Mouse (Mus musculus) kidney, embryonic 16.5 days (tissue): ENCODE results near the gene U2af1l4. TPM values are rescaled to one million over a fixed set of nuclear protein-coding genes. Genes with fewer than 3 reads are reported as not detected.

Experiments used
- ATAC-seq: fragments of 200-750 bp; cut with Nextera tagmentation; 2 replicates; pipeline ENCODE4 v1.8.0; 2017; ENCODE audit warnings: moderate TSS enrichment; ENCODE audit not compliant: low FRiP score, low TSS enrichment
- H3K27ac ChIP-seq: fragments of 300-500 bp; sonication (generic); 2 replicates; pipeline ENCODE4 v1.5.1; 2014; ENCODE audit warnings: low read length
- H3K27me3 ChIP-seq: fragments of 300-500 bp; sonication (generic); 2 replicates; pipeline ENCODE4 v1.6.1; 2014; ENCODE audit warnings: low read length, control low read depth, mixed read lengths; ENCODE audit not compliant: insufficient read depth
- H3K36me3 ChIP-seq: fragments of 300-500 bp; sonication (generic); 2 replicates; pipeline ENCODE4 v1.6.1; 2014; ENCODE audit warnings: low read length, control low read depth, mixed read lengths; ENCODE audit not compliant: insufficient read depth
- H3K4me1 ChIP-seq: fragments of 300-500 bp; sonication (generic); 2 replicates; pipeline ENCODE4 v1.6.1; 2014; ENCODE audit warnings: low read length, control low read depth, mixed read lengths; ENCODE audit not compliant: insufficient read depth
- H3K4me2 ChIP-seq: fragments of 300-500 bp; sonication (generic); replicated peaks from 2 replicates; pipeline ENCODE4 v1.6.1; 2014; ENCODE audit warnings: low read depth, low read length
- H3K4me3 ChIP-seq: fragments of 300-500 bp; sonication (generic); 2 replicates; pipeline ENCODE4 v1.5.1; 2014; ENCODE audit warnings: mild to moderate bottlenecking, low read length
- H3K9ac ChIP-seq: fragments of 300-500 bp; sonication (generic); replicated peaks from 2 replicates; pipeline ENCODE4 v1.6.1; 2014; ENCODE audit warnings: low read length
- H3K9me3 ChIP-seq: fragments of 300-500 bp; sonication (generic); 2 replicates; pipeline ENCODE4 v1.6.1; 2016; ENCODE audit warnings: low read length, control low read depth
- WGBS: fragments of 180-500 bp; shearing (Covaris S2); extraction: QIAGEN DNeasy Blood & Tissue Kit; methylation state at CpG from one replicate; pipeline ENCODE4 v1.1.7; 2014; 5-methylcytosine and 5-hydroxymethylcytosine counted together
- polyA plus RNA-seq: library from polyadenylated mRNA; unstranded; fragments of >200 nt; fragmentation: Nextera tagmentation; extraction: Ambion mirVana; gene quantifications from 2 replicates; pipeline ENCODE4 v1.2.1, GENCODE M21; 2015

Gene U2af1l4
- polyA plus RNA-seq, 1 experiment from 2014 or later = 91.6 TPM

DNA sequence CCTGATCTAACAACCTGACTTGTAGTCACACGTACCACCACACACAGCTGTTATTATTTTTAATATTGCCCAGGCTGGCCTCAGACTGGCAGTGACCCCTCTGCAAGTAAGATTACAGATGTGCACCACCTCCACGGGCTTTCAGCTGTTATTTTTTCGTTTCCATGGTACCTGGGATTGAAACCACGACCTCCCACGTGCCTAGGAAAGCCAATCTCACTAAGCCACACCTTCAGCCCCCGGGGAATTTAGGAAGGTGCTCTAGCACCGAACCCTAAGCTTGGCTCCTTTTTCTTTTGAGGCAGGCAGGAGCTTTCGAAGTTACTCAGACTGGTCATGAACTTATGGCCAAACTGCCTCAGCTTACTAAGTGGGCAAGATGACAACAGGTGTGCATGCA lies 41.3 kb downstream of the U2af1l4 start:
- no peak for ATAC-seq
- Histone ChIP-seq H3K9ac (peak overlapping the region; percentile 25; the same call in 1 of the 2 replicates), H3K4me3 (no peak overlapping the region), H3K4me2 (no peak overlapping the region), H3K27me3 (no peaks in the 10 kb centered on the region), H3K36me3 (no peaks in the 10 kb centered on the region), H3K9me3 (no peaks in the 10 kb centered on the region), H3K27ac (no peak overlapping the region), H3K4me1 (peaks cover 23% of the 10 kb centered on the region)
- WGBS = 38% methylated on average over 8 of the region's 8 CpGs

DNA sequence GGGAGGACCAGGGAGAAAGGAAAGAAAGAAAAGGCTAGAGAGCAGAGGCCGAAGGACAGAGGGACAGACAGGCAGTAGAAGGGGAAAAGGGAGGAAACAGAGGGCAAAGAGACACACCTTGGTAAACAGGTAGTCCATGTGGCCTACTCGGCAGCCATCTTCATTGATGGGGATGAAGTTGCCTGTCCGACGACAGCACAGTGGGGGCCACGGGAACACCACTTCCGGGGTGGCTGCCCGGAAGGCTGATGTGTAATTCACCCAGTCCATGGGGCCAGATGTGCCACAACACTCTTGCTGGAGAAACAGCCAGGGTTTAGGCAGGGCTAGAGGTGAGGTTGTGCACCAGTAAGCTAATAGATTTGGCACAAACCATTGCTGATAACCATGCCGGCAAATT lies 41.8 kb downstream of the U2af1l4 start:
- Histone ChIP-seq H3K9ac (peak overlapping the region; percentile 25; the same call in 1 of the 2 replicates), H3K27me3 (no peaks in the 10 kb centered on the region), H3K4me3 (no peak overlapping the region), H3K27ac (no peak overlapping the region), H3K36me3 (no peaks in the 10 kb centered on the region), H3K4me2 (no peak overlapping the region), H3K4me1 (peaks cover 23% of the 10 kb centered on the region), H3K9me3 (no peaks in the 10 kb centered on the region)
- no peak for ATAC-seq
- 83% methylated on average over 8 of the region's 8 CpGs for WGBS

GRCm38 (mm10) chr7:30607706-30608309 lies 44.7 kb downstream of the U2af1l4 start:
- Histone ChIP-seq H3K27ac (no peak overlapping the region), H3K36me3 (no peaks in the 10 kb centered on the region), H3K4me3 (no peak overlapping the region), H3K27me3 (no peaks in the 10 kb centered on the region), H3K9me3 (no peaks in the 10 kb centered on the region), H3K4me1 (peaks cover 18% of the 10 kb centered on the region), H3K9ac (0 out of 2 replicates have a peak overlapping the region, but pooled peaks have one; percentile 19), H3K4me2 (no peak overlapping the region; the same call in 1 of the 2 replicates)
- no peak for ATAC-seq
- WGBS = 25% methylated on average over 8 of the region's 8 CpGs

- Histone ChIP-seq H3K9me3 (no peaks in the 10 kb centered on the region), H3K27ac (no peak overlapping the region), H3K27me3 (no peaks in the 10 kb centered on the region), H3K4me2 (no peak overlapping the region), H3K9ac (peak overlapping the region; percentile 19; the same call in 1 of the 2 replicates), H3K4me3 (no peak overlapping the region), H3K36me3 (no peaks in the 10 kb centered on the region), H3K4me1 (peaks cover 19% of the 10 kb centered on the region)
- ATAC-seq = no peak
- 45% methylated on average over 16 of the region's 16 CpGs for WGBS
Measured at GRCm38 (mm10) chr7:30608476-30608875, 45.4 kb downstream of the U2af1l4 start.

DNA sequence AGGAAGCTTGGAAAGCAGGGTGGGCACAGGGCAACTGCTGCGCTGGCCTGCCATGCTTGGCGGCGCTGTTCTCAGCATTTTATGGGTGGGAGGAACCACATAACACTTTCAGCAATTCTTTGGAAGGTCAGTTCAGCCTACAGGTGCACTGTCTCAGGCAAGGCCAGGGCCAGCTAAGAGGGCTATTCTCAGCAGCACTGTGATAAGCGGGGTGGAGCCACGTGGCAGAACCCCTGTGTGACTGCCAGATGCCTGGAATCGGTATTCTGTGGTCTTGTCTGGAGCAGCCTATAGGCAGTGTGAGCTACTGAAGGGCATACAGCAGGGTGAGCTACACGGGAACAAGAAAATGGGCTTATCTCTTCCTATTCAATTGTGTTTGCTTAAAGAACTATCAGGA lies 46.9 kb downstream of the U2af1l4 start:
- no peaks in the 10 kb centered on the region for H3K27me3 ChIP-seq
- WGBS = 60% methylated on average over 7 of the region's 7 CpGs
- no peak overlapping the region for H3K4me2 ChIP-seq
- H3K9ac ChIP-seq = no peak overlapping the region
- H3K4me1 ChIP-seq = peaks cover 12% of the 10 kb centered on the region
- no peaks in the 10 kb centered on the region for H3K36me3 ChIP-seq
- no peak overlapping the region for H3K4me3 ChIP-seq
- no peak for ATAC-seq
- no peak overlapping the region for H3K27ac ChIP-seq
- H3K9me3 ChIP-seq = no peaks in the 10 kb centered on the region

DNA sequence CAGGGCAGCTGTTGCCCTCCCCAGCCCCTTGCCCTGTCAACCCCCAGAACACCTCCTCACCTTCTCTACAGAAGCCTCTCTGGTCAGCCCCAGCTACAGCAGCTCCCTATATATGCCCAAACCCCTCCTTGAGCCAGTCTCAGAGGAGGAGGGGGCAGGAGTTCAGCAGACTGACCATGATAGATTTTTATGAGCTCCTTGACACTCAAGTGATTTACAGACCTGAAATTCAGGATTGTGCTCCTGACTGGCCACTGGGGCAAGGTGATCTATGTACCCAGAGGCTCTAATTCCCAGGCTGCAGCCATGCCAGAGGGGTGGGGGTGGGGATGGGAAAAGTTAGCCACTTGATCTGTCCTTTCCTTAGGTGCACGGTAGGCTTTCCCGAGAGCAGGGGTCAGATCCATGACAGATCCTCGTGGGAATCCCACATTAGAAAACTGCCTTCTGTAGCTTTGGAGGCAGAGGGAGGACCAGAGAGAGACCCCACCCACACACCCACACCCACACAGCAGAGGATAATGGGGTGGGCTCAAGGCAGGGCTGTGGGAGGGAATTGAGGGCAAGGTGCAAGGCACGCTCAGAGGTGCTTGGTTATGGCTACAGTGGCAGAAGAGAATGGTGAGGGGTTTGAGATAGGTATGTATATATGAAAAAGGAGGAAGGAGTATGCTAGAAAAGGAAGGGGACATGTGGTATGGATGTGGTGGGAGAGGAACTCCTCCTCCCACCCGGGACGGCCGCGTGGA lies 49.7 kb downstream of the U2af1l4 start, which contains the start of gene Upk1a:
Gene Upk1a, minus strand, starts transcription at position 194 of the 749 bp plus-strand sequence.
- H3K4me1 ChIP-seq = peaks cover 12% of the 10 kb centered on the region
- 28% methylated on average over 8 of the region's 8 CpGs for WGBS
- H3K36me3 ChIP-seq = peaks cover 25% of the 10 kb centered on the region
- H3K9ac ChIP-seq = no peak within 1 kb of the TSS; the same call in 1 of the 2 replicates
- H3K27me3 ChIP-seq = no peaks in the 10 kb centered on the region
- H3K4me3 ChIP-seq = no peak within 1 kb of the TSS
- peak within 1 kb of the TSS; percentile 50; the same call in 1 of the 2 replicates for H3K27ac ChIP-seq
- ATAC-seq = peak; percentile 57
- H3K4me2 ChIP-seq = 0 out of 2 replicates have a peak within 1 kb of the TSS, but pooled peaks have one; percentile 12
- H3K9me3 ChIP-seq = no peaks in the 10 kb centered on the region

- Histone ChIP-seq H3K9me3 (no peaks in the 10 kb centered on the region), H3K9ac (no peak overlapping the region), H3K4me2 (0 out of 2 replicates have a peak overlapping the region, but pooled peaks have one; percentile 12), H3K27ac (no peak overlapping the region; the same call in 1 of the 2 replicates), H3K4me3 (no peak overlapping the region), H3K4me1 (peaks cover 12% of the 10 kb centered on the region), H3K36me3 (peaks cover 33% of the 10 kb centered on the region), H3K27me3 (no peaks in the 10 kb centered on the region)
- ATAC-seq = peak; percentile 55; the same call in 1 of the 2 replicates
- WGBS = 23% methylated on average over 14 of the region's 14 CpGs
Measured at GRCm38 (mm10) chr7:30613529-30614112, 50.5 kb downstream of the U2af1l4 start.

- WGBS = 73% methylated on average over 2 of the region's 2 CpGs
- no peak overlapping the region for H3K27ac ChIP-seq
- no peak overlapping the region for H3K9ac ChIP-seq
- H3K9me3 ChIP-seq = no peaks in the 10 kb centered on the region
- H3K36me3 ChIP-seq = peaks cover 41% of the 10 kb centered on the region
- H3K4me1 ChIP-seq = peaks cover 12% of the 10 kb centered on the region
- H3K4me3 ChIP-seq = no peak overlapping the region
- no peak for ATAC-seq
- no peaks in the 10 kb centered on the region for H3K27me3 ChIP-seq
- no peak overlapping the region for H3K4me2 ChIP-seq
Measured at GRCm38 (mm10) chr7:30614454-30614853, 51.4 kb downstream of the U2af1l4 start.
